Mouse (Mus musculus) gastrocnemius, adult 2 months (tissue): ENCODE data around the gene Gsdma2. TPM values are rescaled to one million over a fixed set of nuclear protein-coding genes. Genes with fewer than 3 reads are reported as not detected.
A peak's percentile ranks its signal among the peaks of the same experiment; 100 is the strongest.
"Not testable (repeated sequence)": the region's sequence is repeated elsewhere in the genome, so short reads cannot be mapped to it uniquely, and the experiment has no call there.

ENCODE experiments used
- DNase-seq: peaks from one replicate; pipeline ENCODE4 v3.0.0; 2022
- H3K27ac ChIP-seq: fragments of 200-600 bp; 2 replicates; pipeline ENCODE4 v1.8.1; 2022; ENCODE audit warnings: mild to moderate bottlenecking
- H3K4me3 ChIP-seq: fragments of 200-600 bp; 2 replicates; pipeline ENCODE4 v1.8.1; 2022; ENCODE audit warnings: mild to moderate bottlenecking, moderate library complexity
- CTCF ChIP-seq: fragments of 200-600 bp; IDR thresholded peaks from 2 replicates; pipeline ENCODE4 v1.8.1; 2022; ENCODE audit warnings: antibody characterized with exemption, mild to moderate bottlenecking, moderate library complexity
- intact Hi-C: fragments of 180-260 bp; cut with DNase I; formaldehyde crosslinking; loops from one replicate; pipeline ENCODE4 v1.15.1; 2025
- total RNA-seq, 2 experiments: library from RNA; stranded (reverse); gene quantifications; 2 replicates each; pipeline ENCODE4 v1.2.3; 2021

The Gsdma2 gene
- total RNA-seq, 2 experiments from 2014 or later: 1.1 to 1.7 TPM

DNA sequence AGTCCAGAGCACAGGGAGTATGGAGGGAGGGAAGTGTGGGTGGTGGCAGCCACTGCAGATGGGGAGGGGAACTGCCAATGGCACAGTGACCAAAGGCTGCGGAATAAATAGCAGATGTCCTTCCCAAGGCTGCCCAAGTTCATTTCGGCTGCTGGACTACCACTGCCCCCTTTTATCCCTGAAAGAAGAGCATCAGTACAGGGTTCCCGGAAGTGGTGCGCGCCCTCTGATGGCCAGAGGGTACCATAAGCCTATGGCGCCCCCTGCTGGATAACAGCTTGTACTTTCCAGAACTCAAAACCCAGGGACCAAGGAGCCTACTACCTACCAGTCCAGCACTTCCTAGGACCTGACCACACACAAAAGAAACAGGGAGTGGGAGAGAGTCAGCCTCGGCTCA lies 26.6 kb downstream of the Gsdma2 start:
- intact Hi-C loops: not testable (repeated sequence)

GRCm38 (mm10) chr11:98675829-98676363 lies 29.3 kb downstream of the Gsdma2 start:
- intact Hi-C loops: no loop called here
- H3K4me3 ChIP-seq: no peak overlapping the region
- no peak for TF ChIP-seq CTCF
- no peak overlapping the region for H3K27ac ChIP-seq
- no peak for DNase-seq

More for the DNA sequence above, 26.6 kb downstream of the Gsdma2 start:
- not testable (repeated sequence) for H3K27ac ChIP-seq, H3K4me3 ChIP-seq
- peak; percentile 70 for DNase-seq
- peak; percentile 56 for TF ChIP-seq CTCF

DNA sequence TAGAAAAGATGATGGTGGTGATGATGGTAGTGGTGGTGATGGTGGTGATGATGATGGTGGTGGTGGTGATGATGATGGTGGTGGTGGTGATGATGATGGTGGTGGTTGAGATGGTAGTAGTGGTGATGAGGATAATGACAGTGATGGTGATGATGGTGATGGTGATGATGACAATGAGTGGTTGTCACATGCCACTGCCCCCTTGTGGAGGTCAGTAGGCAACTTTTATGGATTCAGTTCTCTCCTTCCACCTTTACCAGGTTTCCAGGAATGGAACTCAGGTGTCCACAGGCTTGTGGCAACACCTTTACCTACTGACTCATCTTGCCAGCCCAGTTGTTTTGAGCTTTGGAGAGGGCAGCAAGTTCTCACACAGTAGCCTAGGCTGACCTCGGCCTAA lies 33.5 kb downstream of the Gsdma2 start:
- intact Hi-C loops: no loop called here
- peak; percentile 7; the same call in 1 of the 2 replicates for TF ChIP-seq CTCF
- H3K27ac ChIP-seq: no peak overlapping the region
- DNase-seq: no peak
- H3K4me3 ChIP-seq: no peak overlapping the region

DNA sequence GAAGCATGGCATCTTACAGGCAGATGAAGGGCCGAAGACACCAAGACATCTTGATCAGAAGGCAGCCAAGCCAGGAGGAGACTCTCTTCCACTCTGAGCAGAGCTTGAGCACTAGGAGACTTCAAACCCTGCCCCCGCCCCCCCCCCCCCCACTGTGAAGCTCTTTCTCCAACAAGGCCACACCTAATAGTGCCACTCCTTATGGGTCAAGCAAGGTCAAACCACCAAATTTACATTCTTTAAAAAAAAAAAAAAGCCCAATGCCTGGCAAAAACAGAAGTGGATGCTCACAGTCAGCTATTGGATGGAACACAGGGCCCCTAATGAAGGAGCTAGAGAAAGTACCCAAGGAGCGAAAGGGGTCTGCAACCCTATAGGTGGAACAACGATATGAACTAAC lies 34.0 kb downstream of the Gsdma2 start:
- H3K27ac ChIP-seq, H3K4me3 ChIP-seq, intact Hi-C loops, DNase-seq: not testable (repeated sequence)

- TF ChIP-seq CTCF: no peak
- no peak for DNase-seq
- Histone ChIP-seq H3K27ac (no peak overlapping the region), H3K4me3 (no peak overlapping the region)
- intact Hi-C loops: no loop called here
Observed at GRCm38 (mm10) chr11:98681186-98681585, 34.6 kb downstream of the Gsdma2 start.

- peak within 1 kb of the TSS; percentile 86 for H3K4me3 ChIP-seq
- H3K27ac ChIP-seq: peak within 1 kb of the TSS; percentile 96
- peak; percentile 96 for DNase-seq
- intact Hi-C loops: no loop called here
- TF ChIP-seq CTCF: peak; percentile 29; the same call in 1 of the 2 replicates
Observed at GRCm38 (mm10) chr11:98681786-98682745, 35.5 kb downstream of the Gsdma2 start, which contains the start of gene Psmd3. Gene Psmd3 (plus strand): TSS chr11:98682554.

DNA sequence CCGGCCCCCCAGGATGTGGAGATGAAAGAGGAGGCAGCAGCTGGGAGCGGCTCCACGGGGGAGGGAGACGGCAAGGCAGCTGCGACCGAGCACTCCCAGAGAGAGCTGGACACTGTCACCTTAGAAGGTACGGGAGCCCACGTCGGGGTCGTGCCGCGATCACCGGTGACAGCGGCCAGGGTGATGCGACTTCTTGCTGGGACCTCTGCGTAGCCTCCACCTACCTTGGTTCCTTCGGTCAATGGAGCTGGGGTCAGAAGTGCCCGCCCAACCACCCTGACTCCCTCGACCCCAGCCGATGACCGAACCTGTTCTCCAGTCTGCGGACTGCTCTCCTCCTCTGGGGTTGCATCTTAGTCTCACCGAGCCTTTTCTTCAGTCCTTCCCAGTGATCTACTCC lies 36.3 kb downstream of the Gsdma2 start:
- intact Hi-C loops: no loop called here
- Histone ChIP-seq H3K4me3 (peak overlapping the region; percentile 86), H3K27ac (peak overlapping the region; percentile 96)
- no peak for DNase-seq
- TF ChIP-seq CTCF: no peak

- H3K4me3 ChIP-seq: no peak overlapping the region
- H3K27ac ChIP-seq: no peak overlapping the region
- no peak for TF ChIP-seq CTCF
- intact Hi-C loops: no loop called here
- DNase-seq: no peak
Observed at GRCm38 (mm10) chr11:98685642-98686041, 39.1 kb downstream of the Gsdma2 start.

GRCm38 (mm10) chr11:98686976-98687375 lies 40.4 kb downstream of the Gsdma2 start:
- H3K27ac ChIP-seq: no peak overlapping the region
- no peak for DNase-seq
- no peak overlapping the region for H3K4me3 ChIP-seq
- TF ChIP-seq CTCF: no peak
- intact Hi-C loops: no loop called here

- H3K4me3 ChIP-seq: no peak overlapping the region
- TF ChIP-seq CTCF: no peak
- H3K27ac ChIP-seq: no peak overlapping the region
- intact Hi-C loops: no loop called here
- DNase-seq: no peak
Observed at GRCm38 (mm10) chr11:98688009-98688408, 41.5 kb downstream of the Gsdma2 start.

GRCm38 (mm10) chr11:98693201-98693600 lies 46.6 kb downstream of the Gsdma2 start:
- intact Hi-C loops: no loop called here
- no peak overlapping the region for H3K27ac ChIP-seq
- no peak overlapping the region for H3K4me3 ChIP-seq
- DNase-seq: no peak
- no peak for TF ChIP-seq CTCF

GRCm38 (mm10) chr11:98693746-98694145 lies 47.2 kb downstream of the Gsdma2 start:
- Histone ChIP-seq H3K27ac (0 out of 2 replicates have a peak overlapping the region, but pooled peaks have one; percentile 3), H3K4me3 (no peak overlapping the region)
- intact Hi-C loops: no loop called here
- no peak for TF ChIP-seq CTCF
- DNase-seq: no peak

DNA sequence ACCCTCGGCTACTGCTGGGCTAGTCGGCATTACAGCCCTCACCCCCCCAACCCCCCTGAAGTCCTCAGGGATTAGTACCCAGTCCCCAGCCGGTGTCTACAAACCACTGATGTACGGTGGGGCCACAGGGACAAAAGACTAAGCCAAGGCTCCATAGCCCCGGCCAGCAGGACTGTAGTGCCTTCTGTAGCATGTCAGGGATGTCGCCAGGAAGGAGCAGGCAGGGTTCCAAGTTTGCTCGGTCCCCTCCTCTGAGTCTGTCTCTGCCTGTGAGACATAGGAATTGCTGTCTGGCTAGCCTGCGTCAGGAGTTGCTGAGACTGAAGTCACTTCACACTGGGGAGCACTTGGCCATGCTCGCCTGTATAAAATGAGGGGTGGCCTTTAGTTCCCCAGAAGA lies 47.7 kb downstream of the Gsdma2 start:
- no peak for TF ChIP-seq CTCF
- Histone ChIP-seq H3K27ac (no peak overlapping the region), H3K4me3 (no peak overlapping the region)
- no peak for DNase-seq
- intact Hi-C loops: no loop called here
